Mouse (Mus musculus) hindbrain, postnatal 0 days (tissue): Measurements from ENCODE around the gene Flywch2. TPM values are rescaled to one million over a fixed set of nuclear protein-coding genes. Genes with fewer than 3 reads are reported as not detected.
"Not testable (repeated sequence)": the region's sequence is repeated elsewhere in the genome, so short reads cannot be mapped to it uniquely, and the experiment has no call there.

ENCODE experiments used
- ATAC-seq: fragments of 200-750 bp; cut with Nextera tagmentation; 2 replicates; pipeline ENCODE4 v1.8.0; 2017; ENCODE audit warnings: mild to moderate bottlenecking, moderate TSS enrichment, moderate library complexity
- DNase-seq: peaks from one replicate; pipeline ENCODE4 v3.0.0-alpha.2; 2015; ENCODE audit warnings: low spot score
- H3K27ac ChIP-seq: fragments of 300-500 bp; sonication (generic); 2 replicates; pipeline ENCODE4 v1.5.1; 2014; ENCODE audit warnings: mild to moderate bottlenecking
- H3K27me3 ChIP-seq: fragments of 300-500 bp; sonication (generic); 2 replicates; pipeline ENCODE4 v1.6.1; 2014; ENCODE audit warnings: low read length, mixed read lengths; ENCODE audit not compliant: insufficient read depth
- H3K36me3 ChIP-seq: fragments of 300-500 bp; sonication (generic); 2 replicates; pipeline ENCODE4 v1.6.1; 2014; ENCODE audit warnings: low read length, mixed read lengths; ENCODE audit not compliant: insufficient read depth
- H3K4me1 ChIP-seq: fragments of 300-500 bp; sonication (generic); 2 replicates; pipeline ENCODE4 v1.6.1; 2014; ENCODE audit warnings: antibody characterized with exemption, low read length, mixed read lengths; ENCODE audit not compliant: insufficient read depth
- H3K4me2 ChIP-seq: fragments of 300-500 bp; sonication (generic); 2 replicates; pipeline ENCODE4 v1.6.1; 2014; ENCODE audit warnings: low read depth, mild to moderate bottlenecking, low read length, moderate library complexity, mixed read lengths
- H3K4me3 ChIP-seq: fragments of 300-500 bp; sonication (generic); 2 replicates; pipeline ENCODE4 v1.5.1; 2014; ENCODE audit warnings: low read length
- H3K9ac ChIP-seq: fragments of 300-500 bp; sonication (generic); replicated peaks from 2 replicates; pipeline ENCODE4 v1.6.1; 2014; ENCODE audit warnings: mild to moderate bottlenecking, low read length, moderate library complexity, mixed read lengths
- H3K9me3 ChIP-seq: fragments of 300-500 bp; sonication (generic); 2 replicates; pipeline ENCODE4 v1.6.1; 2016; ENCODE audit warnings: low read length, mixed read lengths
- CTCF ChIP-seq: IDR thresholded peaks from 2 replicates; pipeline ENCODE4 v1.5.1; 2016; ENCODE audit warnings: antibody characterized with exemption, control low read depth, low read depth
- WGBS: fragments of 180-500 bp; shearing (Covaris S2); extraction: QIAGEN DNeasy Blood & Tissue Kit; methylation state at CpG from one replicate; pipeline ENCODE4 v1.1.7; 2014; 5-methylcytosine and 5-hydroxymethylcytosine counted together
- polyA plus RNA-seq: library from polyadenylated mRNA; unstranded; fragments of >200 nt; fragmentation: Nextera tagmentation; extraction: Ambion mirVana; gene quantifications from 2 replicates; pipeline ENCODE4 v1.2.1, GENCODE M21; 2015
- total RNA-seq: library from RNA; depleted of rRNA; stranded (reverse); fragments of >200 nt; gene quantifications from 2 replicates; pipeline ENCODE4 v1.2.3, GENCODE M21; 2014

Flywch2 gene
- total and polyA plus RNA-seq, 2 experiments from 2014 or later: 83.8 to 123 TPM

GRCm38 (mm10) chr17:23778447-23778846 is 7.4 kb downstream of the Flywch2 start:
- Histone ChIP-seq H3K27ac (no peak overlapping the region), H3K27me3 (no peaks in the 10 kb centered on the region), H3K9ac (no peak overlapping the region), H3K36me3 (no peaks in the 10 kb centered on the region), H3K9me3 (no peaks in the 10 kb centered on the region), H3K4me2 (no peak overlapping the region), H3K4me1 (no peaks in the 10 kb centered on the region), H3K4me3 (no peak overlapping the region)
- ATAC-seq (no peak), DNase-seq (no peak)
- no peak for TF ChIP-seq CTCF
- WGBS: 50% methylated on average over 2 of the region's 2 CpGs

GRCm38 (mm10) chr17:23777141-23777540 is 8.7 kb downstream of the Flywch2 start:
- DNase-seq (no peak), ATAC-seq (no peak)
- no peak overlapping the region for H3K9ac ChIP-seq
- H3K36me3 ChIP-seq: no peaks in the 10 kb centered on the region
- WGBS: 86% methylated on average over 2 of the region's 2 CpGs
- no peaks in the 10 kb centered on the region for H3K9me3 ChIP-seq
- H3K4me2 ChIP-seq: no peak overlapping the region
- no peaks in the 10 kb centered on the region for H3K4me1 ChIP-seq
- H3K27me3 ChIP-seq: no peaks in the 10 kb centered on the region
- no peak overlapping the region for H3K4me3 ChIP-seq
- no peak overlapping the region for H3K27ac ChIP-seq
- TF ChIP-seq CTCF: no peak

GRCm38 (mm10) chr17:23776216-23776615 is 9.7 kb downstream of the Flywch2 start:
- 80% methylated on average over 10 of the region's 10 CpGs for WGBS
- no peaks in the 10 kb centered on the region for H3K27me3 ChIP-seq

GRCm38 (mm10) chr17:23774090-23774489 is 11.8 kb downstream of the Flywch2 start:
- Histone ChIP-seq H3K9ac (no peak overlapping the region; the same call in 1 of the 2 replicates), H3K4me1 (0 out of 2 replicates have a peak, but pooled peaks cover 3% of the 10 kb centered on the region), H3K27ac (no peak overlapping the region), H3K4me3 (no peak overlapping the region), H3K36me3 (no peaks in the 10 kb centered on the region), H3K27me3 (no peaks in the 10 kb centered on the region), H3K4me2 (no peak overlapping the region), H3K9me3 (no peaks in the 10 kb centered on the region)
- ATAC-seq (peak; percentile 36), DNase-seq (peak; percentile 83)
- 6% methylated on average over 12 of the region's 12 CpGs for WGBS
- peak; percentile 75 for TF ChIP-seq CTCF

More at GRCm38 (mm10) chr17:23776216-23776615, 9.7 kb downstream of the Flywch2 start:
- TF ChIP-seq CTCF: no peak
- DNase-seq (no peak), ATAC-seq (no peak)
- Histone ChIP-seq H3K4me1 (no peaks in the 10 kb centered on the region), H3K27ac (no peak overlapping the region), H3K4me3 (no peak overlapping the region), H3K9ac (no peak overlapping the region), H3K4me2 (no peak overlapping the region), H3K9me3 (no peaks in the 10 kb centered on the region), H3K36me3 (no peaks in the 10 kb centered on the region)

- Histone ChIP-seq H3K36me3 (no peaks in the 10 kb centered on the region), H3K4me3 (no peak overlapping the region), H3K9ac (no peak overlapping the region; the same call in 1 of the 2 replicates), H3K9me3 (no peaks in the 10 kb centered on the region), H3K27me3 (no peaks in the 10 kb centered on the region), H3K4me1 (0 out of 2 replicates have a peak, but pooled peaks cover 3% of the 10 kb centered on the region), H3K27ac (no peak overlapping the region), H3K4me2 (no peak overlapping the region)
- no peak for TF ChIP-seq CTCF
- DNase-seq: no peak
- 71% methylated on average over 6 of the region's 6 CpGs for WGBS
- ATAC-seq: no peak
Measured at GRCm38 (mm10) chr17:23773676-23774075, 12.2 kb downstream of the Flywch2 start.

- WGBS: 73% methylated on average over 2 of the region's 2 CpGs
- not testable (repeated sequence) for DNase-seq, H3K27me3 ChIP-seq, ATAC-seq, H3K36me3 ChIP-seq, H3K9ac ChIP-seq, H3K9me3 ChIP-seq, H3K4me1 ChIP-seq
- H3K27ac ChIP-seq: peak overlapping the region; percentile 41; the same call in 1 of the 2 replicates
- peak overlapping the region; percentile 77 for H3K4me3 ChIP-seq
- H3K4me2 ChIP-seq: peak overlapping the region; percentile 53
Measured at GRCm38 (mm10) chr17:23772219-23772556, 13.7 kb downstream of the Flywch2 start.

GRCm38 (mm10) chr17:23771284-23772218 is 14.3 kb downstream of the Flywch2 start, which contains the start of gene Flywch1:
Gene Flywch1, minus strand, starts transcription at chr17:23771602.
- Histone ChIP-seq H3K4me2 (peak within 1 kb of the TSS; percentile 70), H3K4me3 (peak within 1 kb of the TSS; percentile 77), H3K27ac (peak within 1 kb of the TSS; percentile 91), H3K36me3 (no peaks in the 10 kb centered on the region), H3K27me3 (no peaks in the 10 kb centered on the region), H3K9me3 (no peaks in the 10 kb centered on the region), H3K4me1 (0 out of 2 replicates have a peak, but pooled peaks cover 3% of the 10 kb centered on the region), H3K9ac (peak within 1 kb of the TSS; percentile 85)
- ATAC-seq (peak; percentile 98), DNase-seq (peak; percentile 99)
- WGBS: 3% methylated on average over 56 of the region's 58 CpGs
- no peak for TF ChIP-seq CTCF
